Mouse (Mus musculus) E14TG2a.4 (cell line): Measurements from ENCODE around the gene Agfg1.

Source experiments
- H3K27me3 ChIP-seq: 2 replicates; pipeline ENCODE4 v1.6.1; 2014; ENCODE audit warnings: low read length, control low read depth; ENCODE audit not compliant: insufficient read depth
- H3K36me3 ChIP-seq: 2 replicates; pipeline ENCODE4 v1.6.1; 2014; ENCODE audit warnings: low read length, control low read depth; ENCODE audit not compliant: insufficient read depth
- H3K4me1 ChIP-seq: replicated peaks from 2 replicates; pipeline ENCODE4 v1.6.1; 2014; ENCODE audit warnings: low read depth, low read length, control low read depth
- H3K4me3 ChIP-seq: replicated peaks from 2 replicates; pipeline ENCODE4 v1.5.1; 2014; ENCODE audit warnings: mild to moderate bottlenecking, low read length
- H3K9me3 ChIP-seq: 2 replicates; pipeline ENCODE4 v1.6.1; 2014; ENCODE audit warnings: low read length, control low read depth
- CTCF ChIP-seq: conservative IDR thresholded peaks from 2 replicates; pipeline ENCODE4 v1.5.1; 2014; ENCODE audit warnings: low read length
- NANOG ChIP-seq: IDR thresholded peaks from 2 replicates; pipeline ENCODE4 v1.6.1; 2014; ENCODE audit warnings: borderline replicate concordance, low read length, mixed read lengths
- POU5F1 ChIP-seq: IDR thresholded peaks from 2 replicates; pipeline ENCODE4 v1.6.1; 2014; ENCODE audit warnings: low read length, borderline replicate concordance

The Agfg1 gene

DNA sequence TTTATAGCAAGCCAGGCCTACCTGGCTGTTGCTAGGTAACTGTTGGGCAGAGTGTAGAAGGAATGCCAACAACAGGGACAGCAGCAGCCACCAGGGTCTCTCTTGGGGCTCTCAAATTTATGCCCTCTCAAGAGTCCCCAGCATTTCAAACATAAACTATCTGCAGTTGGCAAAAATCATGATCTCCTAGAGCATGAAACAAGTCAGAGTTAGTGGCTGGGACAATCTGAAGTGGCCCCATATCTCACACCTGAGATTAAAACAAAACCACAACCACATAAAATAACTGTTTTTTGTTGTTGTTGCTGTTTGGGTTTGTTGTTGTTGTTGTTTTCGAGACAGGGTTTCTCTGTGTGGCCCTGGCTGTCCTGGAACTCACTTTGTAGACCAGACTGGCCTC is 8.5 kb upstream of the Agfg1 start:
- no peaks in the 10 kb centered on the region for H3K36me3 ChIP-seq
- no peak overlapping the region for H3K4me3 ChIP-seq
- TF ChIP-seq POU5F1 (no peak), CTCF (no peak), NANOG (no peak)
- H3K27me3 ChIP-seq: no peaks in the 10 kb centered on the region
- peaks cover 9% of the 10 kb centered on the region for H3K9me3 ChIP-seq
- H3K4me1 ChIP-seq: peaks cover 43% of the 10 kb centered on the region

DNA sequence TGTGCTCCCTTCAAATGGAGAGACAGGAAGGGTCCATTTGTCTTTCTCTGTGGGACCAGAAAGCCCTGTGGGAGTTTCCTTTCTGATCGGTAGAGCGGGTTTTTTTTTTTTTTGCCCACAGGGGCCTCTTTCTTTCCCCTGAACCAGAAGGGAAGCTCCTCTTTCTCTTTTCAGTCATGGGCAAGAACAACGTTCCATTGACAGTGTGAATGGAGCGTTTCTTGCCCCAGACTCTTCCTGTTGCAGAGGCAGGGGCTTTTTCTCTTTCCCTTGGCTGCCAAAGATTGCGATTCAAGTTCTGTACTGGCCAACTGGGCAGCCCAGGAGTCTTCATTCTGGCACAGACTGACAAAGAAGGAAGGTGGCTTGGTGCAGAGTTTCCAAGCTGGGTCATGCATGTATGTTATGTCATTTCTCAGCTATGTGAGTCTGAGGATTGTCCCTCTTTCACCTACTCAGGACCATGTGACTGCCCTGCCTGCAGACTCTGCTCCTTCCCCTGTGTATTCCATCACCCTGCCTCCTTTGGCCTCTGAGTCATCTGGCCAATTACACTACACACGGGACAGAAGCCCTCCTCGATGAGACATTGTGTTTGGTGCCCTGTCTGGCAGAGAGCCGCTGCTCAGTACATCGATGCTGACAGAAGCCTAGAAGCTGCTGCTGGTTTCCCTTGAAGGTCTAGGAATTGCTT is 7.6 kb upstream of the Agfg1 start:
- no peak for TF ChIP-seq NANOG
- no peak for TF ChIP-seq POU5F1
- no peak for TF ChIP-seq CTCF
- peaks cover 9% of the 10 kb centered on the region for H3K9me3 ChIP-seq
- no peaks in the 10 kb centered on the region for H3K27me3 ChIP-seq
- no peak overlapping the region for H3K4me3 ChIP-seq
- H3K4me1 ChIP-seq: peaks cover 40% of the 10 kb centered on the region
- H3K36me3 ChIP-seq: no peaks in the 10 kb centered on the region

DNA sequence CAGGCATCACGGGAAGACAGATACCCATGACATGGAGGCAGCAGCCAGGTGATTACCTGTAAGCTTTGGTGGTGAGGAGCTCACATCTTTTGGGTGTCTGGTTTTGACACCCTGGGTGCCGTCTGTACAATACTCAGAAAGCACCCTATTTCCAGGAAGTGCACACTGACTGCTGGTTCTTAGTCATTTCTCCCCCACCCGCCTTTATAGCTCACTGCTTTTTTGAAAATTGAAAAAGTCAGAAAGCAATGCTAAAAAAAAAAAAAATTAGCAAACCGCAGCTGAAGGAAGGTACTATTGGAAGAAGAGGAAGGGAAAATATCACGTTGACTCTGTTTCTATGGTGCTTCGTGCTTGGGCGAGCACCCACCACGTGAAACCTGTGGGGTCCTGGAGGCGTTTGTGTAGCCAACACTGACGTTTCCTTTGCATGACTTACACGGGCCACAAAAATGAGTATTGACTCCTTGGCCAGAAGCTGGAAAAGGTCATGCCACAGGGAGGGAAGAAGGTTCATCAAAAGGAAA is 6.7 kb upstream of the Agfg1 start:
- Histone ChIP-seq H3K4me3 (no peak overlapping the region), H3K36me3 (no peaks in the 10 kb centered on the region), H3K27me3 (no peaks in the 10 kb centered on the region), H3K9me3 (peaks cover 9% of the 10 kb centered on the region), H3K4me1 (peaks cover 35% of the 10 kb centered on the region)
- TF ChIP-seq CTCF (no peak), POU5F1 (no peak), NANOG (no peak)

DNA sequence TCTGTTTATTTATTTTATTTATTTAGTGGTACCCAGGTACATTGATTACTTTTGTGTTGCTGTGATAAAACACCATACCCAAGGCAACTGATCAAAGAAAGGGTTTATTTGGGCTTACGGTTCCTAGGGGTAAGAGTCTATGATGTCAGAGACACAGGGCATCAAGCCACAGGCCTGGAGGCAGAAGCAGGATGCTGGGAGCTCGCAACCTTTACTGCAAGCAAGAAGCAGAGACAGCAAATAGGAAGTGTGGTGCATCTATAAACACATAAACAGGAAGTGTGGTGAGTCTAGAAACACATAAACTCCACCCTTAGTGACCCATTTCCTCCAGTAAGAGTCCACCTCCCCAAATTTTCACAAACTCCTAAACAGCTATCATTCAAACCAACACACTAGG is 5.8 kb upstream of the Agfg1 start:
- TF ChIP-seq NANOG (no peak), POU5F1 (no peak), CTCF (no peak)
- Histone ChIP-seq H3K36me3 (no peaks in the 10 kb centered on the region), H3K4me3 (no peak overlapping the region), H3K9me3 (peaks cover 9% of the 10 kb centered on the region), H3K4me1 (peaks cover 38% of the 10 kb centered on the region), H3K27me3 (no peaks in the 10 kb centered on the region)

DNA sequence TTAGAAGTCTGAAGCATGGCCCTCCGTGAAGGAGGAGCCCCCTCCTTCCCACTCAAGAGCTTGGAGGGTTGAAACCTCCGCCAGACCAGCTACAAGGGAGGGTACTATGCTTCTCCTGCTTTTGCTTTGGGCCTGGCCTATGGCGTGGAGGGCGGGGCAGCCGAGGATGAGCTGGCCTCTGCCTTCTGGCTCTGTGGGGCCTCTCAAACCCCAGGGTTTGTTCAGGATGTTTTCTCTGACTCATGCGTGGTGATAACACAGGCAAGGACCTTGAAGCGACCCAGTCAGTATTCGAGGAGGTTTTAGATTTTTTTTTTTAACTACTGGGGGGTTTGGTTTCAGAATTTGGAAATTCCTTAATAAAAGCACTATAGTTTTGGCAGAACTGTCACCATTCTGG is 4.7 kb upstream of the Agfg1 start:
- Histone ChIP-seq H3K36me3 (no peaks in the 10 kb centered on the region), H3K4me1 (peaks cover 38% of the 10 kb centered on the region), H3K9me3 (peaks cover 9% of the 10 kb centered on the region), H3K27me3 (no peaks in the 10 kb centered on the region), H3K4me3 (no peak overlapping the region)
- TF ChIP-seq CTCF: no peak
- TF ChIP-seq POU5F1: no peak
- TF ChIP-seq NANOG: no peak

DNA sequence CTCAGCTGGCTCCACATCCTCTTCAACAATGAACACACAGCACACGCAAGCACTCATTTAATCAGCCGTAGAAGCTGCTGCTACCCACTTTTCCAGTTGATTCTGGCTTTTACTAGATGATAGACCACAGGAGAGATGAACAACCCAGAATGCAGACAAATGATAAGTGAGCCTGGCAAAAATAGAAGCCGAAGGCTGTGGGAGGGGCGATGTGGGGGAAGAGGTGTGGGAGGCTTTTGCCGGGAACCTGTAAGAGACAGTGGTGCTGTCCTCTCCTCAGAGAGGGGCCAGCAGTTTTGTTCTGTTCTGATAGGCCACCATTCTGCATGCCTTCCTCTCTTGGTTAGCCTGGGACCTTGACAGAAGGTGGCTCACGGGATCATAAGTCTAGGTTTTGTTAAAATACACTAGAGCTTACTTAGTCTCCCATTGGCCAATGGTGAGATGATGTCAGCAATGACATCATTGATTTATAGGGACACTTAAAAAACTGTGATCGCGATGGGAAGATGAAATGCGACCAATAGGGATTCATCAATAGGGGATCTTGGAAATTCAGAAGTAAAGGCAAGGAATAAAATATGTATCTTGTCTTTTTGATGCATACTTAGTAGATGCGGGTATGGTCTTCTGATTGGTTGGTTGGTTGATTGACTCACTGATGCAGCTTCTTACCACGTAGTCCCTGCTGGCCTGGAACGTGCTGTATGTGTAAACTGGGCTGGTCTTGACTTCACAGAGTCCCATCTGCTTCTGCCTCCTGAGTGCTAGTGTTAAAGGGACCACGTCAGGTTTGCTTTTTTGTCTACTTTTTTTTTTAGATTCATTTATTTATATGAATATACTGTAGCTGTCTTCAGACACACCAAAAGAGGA is 2.7 kb upstream of the Agfg1 start:
- Histone ChIP-seq H3K4me1 (peaks cover 44% of the 10 kb centered on the region), H3K27me3 (no peaks in the 10 kb centered on the region), H3K36me3 (peaks cover 1% of the 10 kb centered on the region; the same call in 1 of the 2 replicates), H3K9me3 (peaks cover 9% of the 10 kb centered on the region), H3K4me3 (no peak overlapping the region)
- no peak for TF ChIP-seq NANOG
- TF ChIP-seq CTCF: no peak
- TF ChIP-seq POU5F1: no peak

DNA sequence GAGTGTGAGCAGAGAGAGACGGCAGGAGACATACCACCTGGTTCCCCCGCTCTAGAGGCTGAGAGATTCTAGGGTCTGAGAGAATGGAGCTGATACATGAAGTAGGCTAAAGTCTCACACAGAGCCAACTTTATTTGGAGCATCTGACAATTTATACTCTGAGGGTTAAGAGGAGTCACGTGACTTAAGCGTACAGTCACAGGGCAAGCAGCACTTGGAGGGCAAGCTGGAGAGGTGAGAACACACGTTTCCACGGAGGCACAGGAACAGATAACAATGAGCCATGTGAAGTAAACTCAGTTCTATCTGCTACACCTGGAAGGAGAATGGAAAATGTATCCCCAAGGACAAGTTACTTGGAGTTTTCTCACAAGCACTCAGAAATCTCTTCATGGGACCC is 1.7 kb upstream of the Agfg1 start:
- H3K27me3 ChIP-seq: no peaks in the 10 kb centered on the region
- peaks cover 51% of the 10 kb centered on the region for H3K4me1 ChIP-seq

More for the DNA sequence above, 1.7 kb upstream of the Agfg1 start:
- TF ChIP-seq CTCF (no peak), POU5F1 (no peak), NANOG (no peak)
- Histone ChIP-seq H3K36me3 (peaks cover 11% of the 10 kb centered on the region), H3K4me3 (no peak overlapping the region), H3K9me3 (0 out of 2 replicates have a peak, but pooled peaks cover 4% of the 10 kb centered on the region)
